Mouse (Mus musculus): Measurements from ENCODE around the gene Hip1r.

Gene Hip1r

GRCm38 (mm10) chr5:123960129-123960528 lies 13.3 kb upstream of the Hip1r start:
- Histone ChIP-seq H3K27me3 (ENCODE audit: control insufficient read depth, insufficient read depth, low read length, poor library complexity, severe bottlenecking) (no peaks in the 10 kb centered on the region), H3K36me3 (ENCODE audit: control insufficient read depth, insufficient read depth, low read length, poor library complexity, severe bottlenecking) (no peaks in the 10 kb centered on the region)
- DNase-seq (ENCODE audit: low read depth, low spot score) = no peak

GRCm38 (mm10) chr5:123961046-123961445 lies 12.4 kb upstream of the Hip1r start:
- no peaks in the 10 kb centered on the region for H3K36me3 ChIP-seq (ENCODE audit: control insufficient read depth, insufficient read depth, low read length, poor library complexity, severe bottlenecking)
- H3K27me3 ChIP-seq (ENCODE audit: control insufficient read depth, insufficient read depth, low read length, poor library complexity, severe bottlenecking) = no peaks in the 10 kb centered on the region
- DNase-seq (ENCODE audit: low read depth, low spot score) = no peak

GRCm38 (mm10) chr5:123964208-123964607 lies 9.2 kb upstream of the Hip1r start:
- no peak for DNase-seq (ENCODE audit: low read depth, low spot score)
- no peaks in the 10 kb centered on the region for H3K36me3 ChIP-seq (ENCODE audit: control insufficient read depth, insufficient read depth, low read length, poor library complexity, severe bottlenecking)
- no peaks in the 10 kb centered on the region for H3K27me3 ChIP-seq (ENCODE audit: control insufficient read depth, insufficient read depth, low read length, poor library complexity, severe bottlenecking)

GRCm38 (mm10) chr5:123966759-123967158 lies 6.7 kb upstream of the Hip1r start:
- DNase-seq (ENCODE audit: low read depth, low spot score) = no peak
- H3K36me3 ChIP-seq (ENCODE audit: control insufficient read depth, insufficient read depth, low read length, poor library complexity, severe bottlenecking) = no peaks in the 10 kb centered on the region
- no peaks in the 10 kb centered on the region for H3K27me3 ChIP-seq (ENCODE audit: control insufficient read depth, insufficient read depth, low read length, poor library complexity, severe bottlenecking)

- no peak for DNase-seq (ENCODE audit: low read depth, low spot score)
- no peaks in the 10 kb centered on the region for H3K27me3 ChIP-seq (ENCODE audit: control insufficient read depth, insufficient read depth, low read length, poor library complexity, severe bottlenecking)
- H3K36me3 ChIP-seq (ENCODE audit: control insufficient read depth, insufficient read depth, low read length, poor library complexity, severe bottlenecking) = no peaks in the 10 kb centered on the region
Measured at GRCm38 (mm10) chr5:123968468-123968867, 5.0 kb upstream of the Hip1r start.

- H3K27me3 ChIP-seq (ENCODE audit: control insufficient read depth, insufficient read depth, low read length, poor library complexity, severe bottlenecking) = no peaks in the 10 kb centered on the region
- no peak for DNase-seq (ENCODE audit: low read depth, low spot score)
Measured at GRCm38 (mm10) chr5:123969216-123969615, 4.2 kb upstream of the Hip1r start.

GRCm38 (mm10) chr5:123970576-123970975 lies 2.9 kb upstream of the Hip1r start:
- Histone ChIP-seq H3K36me3 (ENCODE audit: control insufficient read depth, insufficient read depth, low read length, poor library complexity, severe bottlenecking) (no peaks in the 10 kb centered on the region), H3K27me3 (ENCODE audit: control insufficient read depth, insufficient read depth, low read length, poor library complexity, severe bottlenecking) (no peaks in the 10 kb centered on the region)
- DNase-seq (ENCODE audit: low read depth, low spot score) = no peak

More at GRCm38 (mm10) chr5:123969216-123969615, 4.2 kb upstream of the Hip1r start:
- no peaks in the 10 kb centered on the region for H3K36me3 ChIP-seq (ENCODE audit: control insufficient read depth, insufficient read depth, low read length, poor library complexity, severe bottlenecking)

- Histone ChIP-seq H3K36me3 (ENCODE audit: control insufficient read depth, insufficient read depth, low read length, poor library complexity, severe bottlenecking) (no peaks in the 10 kb centered on the region), H3K27me3 (ENCODE audit: control insufficient read depth, insufficient read depth, low read length, poor library complexity, severe bottlenecking) (no peaks in the 10 kb centered on the region)
- DNase-seq (ENCODE audit: low read depth, low spot score) = no peak
Measured at GRCm38 (mm10) chr5:123972453-123972852, 975 bp upstream of the Hip1r start.

GRCm38 (mm10) chr5:123974179-123974485 lies 704 bp downstream of the Hip1r start:
- peak; percentile 58 for DNase-seq (ENCODE audit: low read depth, low spot score)
- no peaks in the 10 kb centered on the region for H3K27me3 ChIP-seq (ENCODE audit: control insufficient read depth, insufficient read depth, low read length, poor library complexity, severe bottlenecking)
- H3K36me3 ChIP-seq (ENCODE audit: control insufficient read depth, insufficient read depth, low read length, poor library complexity, severe bottlenecking) = no peaks in the 10 kb centered on the region

- no peaks in the 10 kb centered on the region for H3K27me3 ChIP-seq (ENCODE audit: control insufficient read depth, insufficient read depth, low read length, poor library complexity, severe bottlenecking)
- no peaks in the 10 kb centered on the region for H3K36me3 ChIP-seq (ENCODE audit: control insufficient read depth, insufficient read depth, low read length, poor library complexity, severe bottlenecking)
- DNase-seq (ENCODE audit: low read depth, low spot score) = peak; percentile 93
Measured at GRCm38 (mm10) chr5:123974616-123975111, 1.2 kb downstream of the Hip1r start.

- DNase-seq (ENCODE audit: low read depth, low spot score) = no peak
- no peaks in the 10 kb centered on the region for H3K27me3 ChIP-seq (ENCODE audit: control insufficient read depth, insufficient read depth, low read length, poor library complexity, severe bottlenecking)
Measured at GRCm38 (mm10) chr5:123975668-123976180, 2.3 kb downstream of the Hip1r start.

GRCm38 (mm10) chr5:123977231-123977630 lies 3.8 kb downstream of the Hip1r start:
- H3K36me3 ChIP-seq (ENCODE audit: control insufficient read depth, insufficient read depth, low read length, poor library complexity, severe bottlenecking) = no peaks in the 10 kb centered on the region
- no peak for DNase-seq (ENCODE audit: low read depth, low spot score)

More at GRCm38 (mm10) chr5:123975668-123976180, 2.3 kb downstream of the Hip1r start:
- H3K36me3 ChIP-seq (ENCODE audit: control insufficient read depth, insufficient read depth, low read length, poor library complexity, severe bottlenecking) = no peaks in the 10 kb centered on the region

GRCm38 (mm10) chr5:123978131-123978530 lies 4.7 kb downstream of the Hip1r start:
- DNase-seq (ENCODE audit: low read depth, low spot score) = no peak
- no peaks in the 10 kb centered on the region for H3K27me3 ChIP-seq (ENCODE audit: control insufficient read depth, insufficient read depth, low read length, poor library complexity, severe bottlenecking)

More at GRCm38 (mm10) chr5:123977231-123977630, 3.8 kb downstream of the Hip1r start:
- no peaks in the 10 kb centered on the region for H3K27me3 ChIP-seq (ENCODE audit: control insufficient read depth, insufficient read depth, low read length, poor library complexity, severe bottlenecking)

GRCm38 (mm10) chr5:123979221-123979979 lies 6.0 kb downstream of the Hip1r start:
- no peaks in the 10 kb centered on the region for H3K36me3 ChIP-seq (ENCODE audit: control insufficient read depth, insufficient read depth, low read length, poor library complexity, severe bottlenecking)
- no peak for DNase-seq (ENCODE audit: low read depth, low spot score)
- no peaks in the 10 kb centered on the region for H3K27me3 ChIP-seq (ENCODE audit: control insufficient read depth, insufficient read depth, low read length, poor library complexity, severe bottlenecking)

More at GRCm38 (mm10) chr5:123978131-123978530, 4.7 kb downstream of the Hip1r start:
- H3K36me3 ChIP-seq (ENCODE audit: control insufficient read depth, insufficient read depth, low read length, poor library complexity, severe bottlenecking) = no peaks in the 10 kb centered on the region

- no peak for DNase-seq (ENCODE audit: low read depth, low spot score)
- no peaks in the 10 kb centered on the region for H3K27me3 ChIP-seq (ENCODE audit: control insufficient read depth, insufficient read depth, low read length, poor library complexity, severe bottlenecking)
- no peaks in the 10 kb centered on the region for H3K36me3 ChIP-seq (ENCODE audit: control insufficient read depth, insufficient read depth, low read length, poor library complexity, severe bottlenecking)
Measured at GRCm38 (mm10) chr5:123979980-123980369, 6.5 kb downstream of the Hip1r start.

Measured in splenic B cell, adult 2 months (primary cell).